Mouse (Mus musculus) testis, adult 2 months (tissue): Measurements from ENCODE around the gene Dglucy.

ENCODE experiments used
- CTCF ChIP-seq: fragments of 200-500 bp; IDR thresholded peaks from 2 replicates; pipeline ENCODE4 v1.5.1; 2012; ENCODE audit warnings: low read depth, mild to moderate bottlenecking, inconsistent platforms, low read length, moderate library complexity; ENCODE audit not compliant: control insufficient read depth, insufficient read depth, insufficient replicate concordance
- POLR2A ChIP-seq: fragments of 200-500 bp; IDR thresholded peaks from 2 replicates; pipeline ENCODE4 v1.6.1; 2012; ENCODE audit warnings: low read depth, mild to moderate bottlenecking, inconsistent platforms, low read length, moderate library complexity; ENCODE audit not compliant: control insufficient read depth

GRCm38 (mm10) chr12:100839079-100839600 is 60.3 kb downstream of the Dglucy start:
- TF ChIP-seq POLR2A, result no peak
- TF ChIP-seq CTCF, result no peak
